Mouse (Mus musculus): ENCODE measurements around the gene Gm16223. TPM values are rescaled to one million over a fixed set of nuclear protein-coding genes. Genes with fewer than 3 reads are reported as not detected.

Gene Gm16223
- polyA plus RNA-seq (2021; fragmentation: Nextera tagmentation): not detected in 2 replicates
- long read RNA-seq, experiment 1: 0 reads
- long read RNA-seq, experiment 2: 0 reads

DNA sequence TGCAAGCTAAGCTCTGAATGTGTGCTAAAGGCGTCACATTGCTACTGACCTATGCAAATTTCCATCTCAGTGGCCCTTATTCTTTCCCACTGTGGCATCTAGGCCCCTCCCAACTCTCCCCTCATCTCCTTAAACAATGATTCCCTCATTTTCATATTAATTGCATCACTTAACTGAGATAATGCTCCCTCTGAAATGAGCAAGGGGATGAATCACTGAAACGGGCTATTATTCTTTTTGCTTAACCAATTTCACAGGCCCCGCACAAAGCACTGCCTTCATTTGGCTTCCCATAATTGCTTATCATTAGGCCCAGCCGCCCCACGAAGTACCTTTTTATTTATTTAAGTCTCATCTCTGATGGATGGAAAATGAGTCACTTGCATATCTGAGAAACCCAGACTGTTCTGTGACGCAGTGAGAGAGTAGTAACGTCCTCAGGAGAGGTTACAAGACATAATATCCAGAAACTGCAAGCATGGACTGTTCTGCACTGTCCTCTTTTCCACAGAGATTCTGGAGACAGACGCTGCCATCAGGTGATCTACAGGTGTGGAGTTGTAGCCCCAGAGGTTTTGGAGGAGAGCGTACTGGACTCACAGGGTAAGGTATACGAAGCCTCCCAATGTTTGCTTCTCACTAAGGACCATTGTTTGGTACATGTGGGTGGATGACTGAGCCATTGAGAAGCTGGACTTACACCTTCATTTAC is at the start of gene Gm16223:
TSS of gene Gm16223 (plus strand) at position 485 of the 712 bp plus-strand sequence.

Other genes with a start within 250 kb of the Gm16223 start
- 3.8 and 5.1 TPM in 2 replicates for gene Bod1l, start 223.6 kb upstream of the Gm16223 start, polyA plus RNA-seq (2021; fragmentation: Nextera tagmentation)

All from layer of hippocampus, adult 6 months (tissue).